Mouse (Mus musculus): ENCODE results near the gene Ints12. TPM values are rescaled to one million over a fixed set of nuclear protein-coding genes. Genes with fewer than 3 reads are reported as not detected.

Ints12 gene
- total and polyA plus RNA-seq, 2 experiments from 2014 or later, result 10.0 to 12.3 TPM

DNA sequence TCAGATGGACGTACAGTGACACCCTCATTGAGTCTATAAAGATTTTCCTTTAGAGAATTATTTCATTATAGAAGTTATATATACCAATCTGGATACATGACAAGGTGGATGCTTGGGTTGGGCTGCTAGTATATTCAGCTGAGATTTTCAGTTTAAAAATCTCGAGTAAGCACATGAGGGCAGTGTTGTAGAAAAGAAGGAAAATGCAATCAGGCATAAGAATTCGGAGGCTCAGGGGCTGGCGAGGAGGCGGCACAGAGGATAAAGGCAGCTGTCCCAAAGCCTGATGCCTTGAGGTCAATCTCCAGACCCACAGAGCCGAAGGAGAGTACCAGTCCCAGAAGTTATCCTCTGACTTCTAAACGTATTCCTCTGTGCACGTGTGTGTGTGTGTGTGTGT lies 41.0 kb downstream of the Ints12 start:
- Histone ChIP-seq H3K9ac (no peak overlapping the region), H3K4me1 (ENCODE audit: insufficient read depth) (no peaks in the 10 kb centered on the region), H3K27me3 (ENCODE audit: insufficient read depth, low read length) (no peaks in the 10 kb centered on the region), H3K36me3 (ENCODE audit: insufficient read depth) (no peaks in the 10 kb centered on the region), H3K4me2 (ENCODE audit: low read depth) (no peak overlapping the region), H3K27ac (ENCODE audit: low read depth, low read length) (no peak overlapping the region), H3K4me3 (ENCODE audit: low read depth, low read length) (no peak overlapping the region), H3K9me3 (ENCODE audit: low read length) (no peaks in the 10 kb centered on the region)
- peak; percentile 42 for DNase-seq
- TF ChIP-seq CTCF (IDR thresholded peaks at IDR 0.05; ENCODE audit: low read depth), result peak; percentile 44
- ATAC-seq, result 0 out of 2 replicates have a peak, but pooled peaks have one; percentile 6
- 46% methylated on average over 8 of the region's 8 CpGs for WGBS

DNA sequence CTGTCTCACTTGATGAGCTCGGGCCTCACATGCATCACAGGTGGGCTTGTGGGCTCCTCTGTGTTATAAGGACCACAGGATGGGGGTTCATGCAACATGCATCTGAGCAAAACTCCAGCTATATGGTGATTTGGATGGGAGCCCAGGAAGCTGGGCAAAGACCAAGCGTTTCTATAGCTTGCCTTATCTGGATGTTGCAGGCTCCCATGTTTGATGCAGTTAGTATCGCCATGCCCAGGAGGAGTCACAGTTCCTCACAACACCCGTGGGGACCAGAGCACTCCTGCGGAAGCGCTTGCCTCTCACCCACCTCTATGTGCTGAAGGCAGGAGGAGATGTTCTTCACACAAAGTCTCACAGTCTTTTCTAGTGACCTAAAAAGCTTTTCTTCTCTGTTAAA lies 50.2 kb downstream of the Ints12 start:
- no peak overlapping the region for H3K4me3 ChIP-seq (ENCODE audit: low read depth, low read length)
- no peaks in the 10 kb centered on the region for H3K36me3 ChIP-seq (ENCODE audit: insufficient read depth)
- TF ChIP-seq CTCF (IDR thresholded peaks at IDR 0.05; ENCODE audit: low read depth), result no peak
- no peaks in the 10 kb centered on the region for H3K27me3 ChIP-seq (ENCODE audit: insufficient read depth, low read length)
- no peaks in the 10 kb centered on the region for H3K9me3 ChIP-seq (ENCODE audit: low read length)
- 87% methylated on average over 6 of the region's 6 CpGs for WGBS
- H3K9ac ChIP-seq, result no peak overlapping the region
- DNase-seq (no peak), ATAC-seq (no peak)
- H3K4me1 ChIP-seq (ENCODE audit: insufficient read depth), result peaks cover 2% of the 10 kb centered on the region; the same call in 1 of the 2 replicates
- no peak overlapping the region for H3K27ac ChIP-seq (ENCODE audit: low read depth, low read length)
- no peak overlapping the region for H3K4me2 ChIP-seq (ENCODE audit: low read depth)

DNA sequence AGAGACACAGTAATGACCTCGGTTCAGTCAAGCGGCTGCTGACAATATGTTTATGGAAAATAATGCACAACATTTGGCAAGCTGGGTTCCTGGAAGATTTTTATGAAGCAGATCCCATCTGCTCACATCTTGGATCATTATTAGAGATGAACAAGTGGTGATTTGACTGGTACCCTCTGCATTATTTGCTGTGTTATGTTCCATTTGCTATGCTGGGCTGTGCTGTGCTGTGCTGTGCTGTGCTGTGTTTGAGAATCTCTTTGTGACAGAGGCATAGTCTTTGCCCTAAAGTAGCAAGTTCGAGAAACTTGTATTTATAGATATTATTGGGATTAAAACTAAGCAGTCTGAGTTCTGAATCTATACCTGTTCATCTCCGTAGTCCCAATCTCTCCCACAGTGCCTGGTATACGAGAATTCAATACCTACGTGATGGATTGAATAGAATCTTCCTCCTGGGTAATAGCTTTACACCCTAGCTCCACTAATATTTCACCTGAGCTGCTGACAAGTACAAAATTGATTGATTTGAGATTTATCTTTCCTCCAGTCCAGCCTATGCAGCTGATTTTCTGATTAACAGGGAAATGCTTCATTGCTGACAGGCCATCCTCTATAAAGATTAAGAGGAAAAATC lies 53.0 kb downstream of the Ints12 start:
- Histone ChIP-seq H3K9ac (no peak overlapping the region), H3K4me3 (ENCODE audit: low read depth, low read length) (no peak overlapping the region), H3K27me3 (ENCODE audit: insufficient read depth, low read length) (no peaks in the 10 kb centered on the region), H3K4me1 (ENCODE audit: insufficient read depth) (peaks cover 2% of the 10 kb centered on the region; the same call in 1 of the 2 replicates), H3K36me3 (ENCODE audit: insufficient read depth) (no peaks in the 10 kb centered on the region), H3K9me3 (ENCODE audit: low read length) (no peaks in the 10 kb centered on the region), H3K27ac (ENCODE audit: low read depth, low read length) (no peak overlapping the region), H3K4me2 (ENCODE audit: low read depth) (no peak overlapping the region)
- 77% methylated on average over 6 of the region's 6 CpGs for WGBS
- ATAC-seq (no peak), DNase-seq (no peak)
- TF ChIP-seq CTCF (IDR thresholded peaks at IDR 0.05; ENCODE audit: low read depth), result no peak

DNA sequence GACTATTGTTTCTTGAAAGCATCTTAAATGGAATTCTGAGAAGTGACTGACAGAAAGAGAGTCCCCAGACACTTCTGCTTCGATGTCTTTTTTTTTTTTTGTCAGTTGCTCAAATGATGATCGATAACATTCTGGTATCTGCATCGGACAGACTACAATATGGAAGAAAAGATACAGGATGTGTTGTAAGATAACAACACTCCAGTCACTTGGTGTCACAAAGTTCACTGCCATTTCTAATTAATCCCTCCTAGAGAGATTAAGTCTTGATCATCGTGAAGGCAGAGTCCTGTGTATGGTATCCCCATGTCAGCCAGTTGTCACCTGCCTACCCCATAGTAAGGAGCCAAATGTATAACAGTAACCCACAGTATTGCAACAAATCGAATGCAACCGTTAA lies 60.0 kb downstream of the Ints12 start:
- 69% methylated on average over 6 of the region's 6 CpGs for WGBS
- Histone ChIP-seq H3K27me3 (ENCODE audit: insufficient read depth, low read length) (no peaks in the 10 kb centered on the region), H3K4me3 (ENCODE audit: low read depth, low read length) (no peak overlapping the region), H3K27ac (ENCODE audit: low read depth, low read length) (no peak overlapping the region), H3K9ac (no peak overlapping the region), H3K9me3 (ENCODE audit: low read length) (no peaks in the 10 kb centered on the region), H3K4me1 (ENCODE audit: insufficient read depth) (no peaks in the 10 kb centered on the region), H3K4me2 (ENCODE audit: low read depth) (no peak overlapping the region), H3K36me3 (ENCODE audit: insufficient read depth) (no peaks in the 10 kb centered on the region)
- TF ChIP-seq CTCF (IDR thresholded peaks at IDR 0.05; ENCODE audit: low read depth), result no peak
- ATAC-seq, result no peak
- DNase-seq, result no peak

DNA sequence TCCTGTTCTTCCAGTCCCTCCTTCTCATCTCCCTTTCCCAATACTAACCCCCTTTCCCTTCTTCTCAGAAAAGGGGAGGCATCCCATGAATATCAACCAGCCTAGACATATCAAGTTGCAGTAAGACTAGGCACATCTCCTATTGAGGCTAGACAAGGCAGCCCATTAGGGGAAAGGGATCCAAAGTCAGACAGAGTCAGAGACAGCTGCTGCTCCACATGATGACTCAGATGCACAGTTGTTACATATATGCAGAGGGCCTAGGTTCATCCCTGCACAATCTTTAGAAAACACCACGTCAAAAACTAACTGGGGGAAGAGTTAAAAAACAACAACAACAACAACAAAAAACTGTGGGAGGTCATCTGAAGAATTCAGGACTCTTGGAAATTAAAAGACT lies 61.2 kb downstream of the Ints12 start:
- TF ChIP-seq CTCF (IDR thresholded peaks at IDR 0.05; ENCODE audit: low read depth), result no peak
- Histone ChIP-seq H3K36me3 (ENCODE audit: insufficient read depth) (no peaks in the 10 kb centered on the region), H3K9me3 (ENCODE audit: low read length) (no peaks in the 10 kb centered on the region), H3K4me1 (ENCODE audit: insufficient read depth) (no peaks in the 10 kb centered on the region), H3K27ac (ENCODE audit: low read depth, low read length) (no peak overlapping the region), H3K4me3 (ENCODE audit: low read depth, low read length) (no peak overlapping the region), H3K4me2 (ENCODE audit: low read depth) (no peak overlapping the region), H3K27me3 (ENCODE audit: insufficient read depth, low read length) (no peaks in the 10 kb centered on the region), H3K9ac (no peak overlapping the region)
- ATAC-seq (no peak), DNase-seq (no peak)
- 70% methylated on average over 1 of the region's 1 CpGs for WGBS

DNA sequence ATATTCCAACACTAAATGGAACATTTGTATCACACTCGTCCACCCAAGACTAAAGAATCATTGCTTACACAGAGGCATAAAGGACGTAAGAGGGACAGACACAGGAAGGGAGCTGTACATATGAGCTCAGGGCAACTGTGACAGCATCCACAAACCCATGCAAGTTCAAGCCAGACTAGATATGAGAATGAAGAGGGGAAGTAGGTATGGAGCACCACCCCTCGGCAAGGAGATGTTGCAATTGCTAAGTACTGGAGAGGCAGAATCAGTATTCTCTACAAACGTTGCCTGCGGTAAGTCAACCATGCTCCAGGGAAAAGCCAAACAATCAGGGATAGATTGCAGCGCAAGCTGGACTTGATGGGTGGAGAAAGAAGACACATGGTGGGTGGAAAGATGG lies 62.0 kb downstream of the Ints12 start:
- Histone ChIP-seq H3K4me3 (ENCODE audit: low read depth, low read length) (no peak overlapping the region), H3K36me3 (ENCODE audit: insufficient read depth) (no peaks in the 10 kb centered on the region), H3K27me3 (ENCODE audit: insufficient read depth, low read length) (no peaks in the 10 kb centered on the region), H3K4me2 (ENCODE audit: low read depth) (no peak overlapping the region), H3K9ac (no peak overlapping the region), H3K9me3 (ENCODE audit: low read length) (no peaks in the 10 kb centered on the region), H3K27ac (ENCODE audit: low read depth, low read length) (no peak overlapping the region), H3K4me1 (ENCODE audit: insufficient read depth) (no peaks in the 10 kb centered on the region)
- WGBS, result 78% methylated on average over 6 of the region's 6 CpGs
- TF ChIP-seq CTCF (IDR thresholded peaks at IDR 0.05; ENCODE audit: low read depth), result no peak
- DNase-seq, result no peak
- no peak for ATAC-seq

DNA sequence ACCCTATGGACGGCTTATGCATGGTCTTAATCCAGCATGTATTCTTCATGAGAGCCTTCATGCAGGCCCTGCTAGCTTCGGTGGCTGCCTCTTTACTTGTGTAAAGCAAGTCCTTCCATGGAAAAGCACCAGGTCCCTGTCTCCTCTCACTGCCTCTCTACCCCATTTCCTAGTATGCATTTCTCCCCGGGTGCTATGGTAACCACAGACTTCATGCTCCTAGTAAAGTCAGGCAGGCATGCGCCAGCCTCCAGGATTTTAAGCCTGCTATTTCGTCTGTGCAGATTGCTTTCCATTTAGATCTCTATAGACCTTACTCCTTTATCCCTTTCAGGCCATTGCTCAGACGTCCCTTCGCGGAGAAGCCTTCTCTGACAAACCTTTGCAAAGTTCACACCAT lies 63.0 kb downstream of the Ints12 start:
- Histone ChIP-seq H3K36me3 (ENCODE audit: insufficient read depth) (no peaks in the 10 kb centered on the region), H3K4me1 (ENCODE audit: insufficient read depth) (no peaks in the 10 kb centered on the region), H3K9me3 (ENCODE audit: low read length) (no peaks in the 10 kb centered on the region), H3K27me3 (ENCODE audit: insufficient read depth, low read length) (no peaks in the 10 kb centered on the region), H3K4me2 (ENCODE audit: low read depth) (no peak overlapping the region), H3K4me3 (ENCODE audit: low read depth, low read length) (no peak overlapping the region), H3K27ac (ENCODE audit: low read depth, low read length) (peak overlapping the region; percentile 57), H3K9ac (0 out of 2 replicates have a peak overlapping the region, but pooled peaks have one; percentile 6)
- ATAC-seq (peak; percentile 97), DNase-seq (peak; percentile 66)
- no peak for TF ChIP-seq CTCF (IDR thresholded peaks at IDR 0.05; ENCODE audit: low read depth)
- 49% methylated on average over 8 of the region's 8 CpGs for WGBS
